Mouse (Mus musculus) brain, adult 10 weeks (tissue): ENCODE data around the gene Gprasp1. TPM values are rescaled to one million over a fixed set of nuclear protein-coding genes. Genes with fewer than 3 reads are reported as not detected.

Source experiments
- polyA plus RNA-seq: library from polyadenylated mRNA; stranded (reverse); fragments of 350-450 nt; fragmentation: Illumina TruSeq; extraction: RNeasy Lipid Tissue Mini Kit (QIAGEN cat#74804); gene quantifications from one replicate; pipeline ENCODE4 v1.2.3, GENCODE M21; 2015; ENCODE audit warnings: low read depth, low replicate concordance

Gprasp1 gene
- polyA plus RNA-seq = 237 TPM

DNA sequence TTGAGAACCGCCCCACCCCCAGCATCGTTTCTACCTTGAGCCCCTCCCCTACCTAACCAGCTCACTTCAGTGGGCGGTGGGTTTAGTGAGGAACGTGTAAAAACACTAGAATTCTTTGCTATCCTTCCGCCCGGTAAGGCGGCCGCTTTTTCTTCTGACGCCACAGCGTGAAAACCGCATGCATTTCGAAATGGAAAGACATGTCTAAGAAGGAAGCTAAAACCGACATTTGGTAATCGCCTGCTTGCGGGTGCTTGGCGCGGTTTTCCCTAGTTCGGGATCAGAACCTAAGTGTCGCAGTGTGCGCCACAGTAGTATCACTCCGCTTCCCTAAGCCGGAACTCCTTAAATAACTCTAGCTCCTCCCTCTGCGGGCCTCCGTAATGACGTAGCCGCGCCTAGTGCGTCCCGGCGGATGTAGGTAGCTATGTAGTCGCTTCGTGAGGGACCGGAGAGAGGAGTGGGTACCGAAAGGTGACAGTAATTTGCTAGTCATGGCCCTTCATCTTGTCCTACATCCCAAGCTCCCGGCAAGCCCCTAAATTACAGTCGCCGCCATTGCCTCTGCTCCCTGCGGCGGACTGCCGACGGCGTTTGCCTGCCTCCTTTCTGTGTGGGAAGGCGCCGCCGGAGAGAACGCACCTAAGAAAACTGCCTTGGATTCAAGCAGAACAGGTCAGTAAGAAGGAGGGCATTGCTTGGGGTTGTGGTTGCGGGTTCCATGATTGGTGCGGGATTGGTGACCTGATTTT is at the start of gene Gprasp1, which contains the start of gene Armcx5:
Gene Gprasp1, plus strand, starts transcription at position 430 of the 752 bp plus-strand sequence.
Gene Armcx5, plus strand, starts transcription at position 430 of the 752 bp plus-strand sequence.

DNA sequence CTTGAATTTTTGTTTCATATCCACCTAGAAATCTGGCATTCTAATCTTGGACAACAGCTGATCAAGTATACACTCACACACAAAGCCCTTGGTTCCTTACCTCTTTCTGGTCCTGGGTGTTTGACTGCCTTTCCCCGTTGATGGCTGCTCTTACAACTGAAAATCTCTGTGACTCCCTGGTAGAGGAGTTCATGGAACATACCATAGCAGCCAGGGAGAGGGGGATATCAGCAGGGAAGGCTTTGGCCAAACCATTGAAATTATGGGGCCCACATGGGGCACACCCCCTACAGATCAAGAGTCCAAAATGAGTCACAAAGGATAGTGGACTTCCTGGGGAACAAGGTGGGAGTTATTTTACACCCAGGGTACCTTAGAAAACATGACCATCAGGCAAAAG is 48.9 kb upstream of the Gprasp1 start, which contains the start of gene Tcp11x2:
Gene Tcp11x2, minus strand, starts transcription at position 158 of the 400 bp plus-strand sequence.

GRCm38 (mm10) chrX:135725161-135725560 is 17.4 kb upstream of the Gprasp1 start, which contains the start of gene Tmsb15a:
Tmsb15a (minus strand) TSS chrX:135725261.

GRCm38 (mm10) chrX:135797212-135797644 is 54.7 kb downstream of the Gprasp1 start, which contains the start of gene Bhlhb9:
Bhlhb9 (plus strand) TSS chrX:135797594.

DNA sequence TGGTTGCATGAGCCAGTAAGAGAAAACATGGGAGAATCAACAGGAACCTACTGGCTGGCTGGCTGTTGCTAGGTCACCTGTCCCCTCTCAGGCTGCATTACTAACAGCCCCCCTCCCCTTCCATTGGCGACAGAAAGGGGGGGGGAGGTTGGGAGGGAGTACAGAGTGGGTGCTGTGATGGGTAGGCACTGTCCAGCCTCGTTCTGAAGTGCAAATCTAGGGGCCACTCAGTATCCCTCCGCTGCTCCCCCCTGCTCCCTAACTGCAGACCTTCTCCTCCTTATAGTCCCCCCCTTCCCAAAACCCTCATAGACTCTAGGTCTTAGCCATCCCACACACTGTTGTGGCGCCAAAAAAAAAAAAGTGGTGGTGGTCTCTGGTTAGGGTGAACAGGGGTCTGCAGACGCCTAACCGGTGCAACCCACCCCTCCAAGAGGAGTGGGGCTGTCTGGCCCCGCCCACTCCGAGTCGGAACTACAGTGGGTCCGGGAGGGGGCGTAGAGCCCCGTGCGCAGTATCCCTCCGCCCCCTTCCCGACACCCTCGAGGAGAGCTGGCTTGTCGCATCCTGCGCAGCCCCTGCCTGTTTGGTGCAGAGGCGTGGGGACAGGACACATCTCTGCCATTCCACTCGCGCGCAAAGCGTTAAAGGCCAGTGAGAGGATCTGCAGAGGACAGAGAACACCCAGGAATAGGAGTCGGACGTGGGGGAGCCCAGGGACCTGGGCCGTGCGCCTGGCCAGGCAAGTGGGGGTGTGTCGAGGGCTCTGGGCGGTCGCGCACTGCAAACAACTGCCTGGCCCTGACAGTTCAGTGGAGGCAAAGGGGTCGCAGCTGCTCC is 96.2 kb downstream of the Gprasp1 start, which contains the start of gene Gprasp2:
Gene Gprasp2, plus strand, starts transcription at position 514 of the 840 bp plus-strand sequence.

Other genes starting within 250 kb of the Gprasp1 start
- gene AV320801, start 248.1 kb upstream of the Gprasp1 start, polyA plus RNA-seq = not detected
- 3.8 TPM for gene Nxf7, start 144.0 kb upstream of the Gprasp1 start, polyA plus RNA-seq
- not detected for gene Prame, start 115.0 kb upstream of the Gprasp1 start, polyA plus RNA-seq
- not detected for gene Tcp11x2, start 48.9 kb upstream of the Gprasp1 start, polyA plus RNA-seq
- gene Tmsb15a, start 17.5 kb upstream of the Gprasp1 start, polyA plus RNA-seq = not detected
- gene Armcx5, start within 50 bp of the Gprasp1 start, polyA plus RNA-seq = 24.2 TPM
- gene Bhlhb9, start 54.9 kb downstream of the Gprasp1 start, polyA plus RNA-seq = 58.6 TPM
- gene Gprasp2, start 96.3 kb downstream of the Gprasp1 start, polyA plus RNA-seq = 130 TPM